Mouse (Mus musculus): ENCODE results near the gene Slc50a1.

The Slc50a1 gene

DNA sequence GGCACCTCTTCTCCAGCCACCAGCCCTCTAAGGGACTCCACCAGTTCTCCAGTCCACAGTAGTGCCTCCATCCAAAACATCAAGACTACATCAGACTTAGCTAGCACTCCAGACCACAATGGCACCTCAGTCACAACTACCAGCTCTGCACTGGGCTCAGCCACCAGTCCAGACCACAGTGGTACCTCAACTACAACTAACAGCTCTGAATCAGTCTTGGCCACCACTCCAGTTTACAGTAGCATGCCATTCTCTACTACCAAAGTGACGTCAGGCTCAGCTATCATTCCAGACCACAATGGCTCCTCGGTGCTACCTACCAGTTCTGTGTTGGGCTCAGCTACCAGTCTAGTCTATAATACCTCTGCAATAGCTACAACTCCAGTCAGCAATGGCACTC, 39.8 kb downstream of the Slc50a1 start:
- DNase-seq: no peak

GRCm38 (mm10) chr3:89229276-89229675, 41.1 kb downstream of the Slc50a1 start:
- no peak for DNase-seq

- peak; percentile 74 to 77 for DNase-seq
Observed at GRCm38 (mm10) chr3:89228836-89229235, 41.5 kb downstream of the Slc50a1 start, which contains the start of gene Muc1. Muc1 (plus strand) TSS chr3:89229057.

DNA sequence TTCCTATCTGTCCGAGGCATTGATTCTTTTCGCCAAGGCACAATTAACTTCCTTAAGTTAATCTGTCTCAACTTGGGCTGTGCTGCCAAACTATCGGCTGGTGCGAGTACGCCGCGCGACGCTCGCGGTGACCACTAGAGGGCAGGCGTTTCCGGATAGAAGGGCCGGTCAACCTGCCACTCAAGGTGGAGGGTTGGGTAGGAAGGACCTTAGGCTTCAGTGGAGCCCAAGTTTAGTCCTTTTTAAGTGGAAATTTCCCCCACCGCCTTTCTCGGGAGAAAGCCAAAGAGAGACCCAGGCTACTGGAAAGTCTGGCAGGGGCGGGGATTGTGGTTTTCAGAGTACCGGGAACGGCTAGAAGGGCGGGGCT, 42.2 kb downstream of the Slc50a1 start:
- peak; percentile 91 to 93 for DNase-seq

DNA sequence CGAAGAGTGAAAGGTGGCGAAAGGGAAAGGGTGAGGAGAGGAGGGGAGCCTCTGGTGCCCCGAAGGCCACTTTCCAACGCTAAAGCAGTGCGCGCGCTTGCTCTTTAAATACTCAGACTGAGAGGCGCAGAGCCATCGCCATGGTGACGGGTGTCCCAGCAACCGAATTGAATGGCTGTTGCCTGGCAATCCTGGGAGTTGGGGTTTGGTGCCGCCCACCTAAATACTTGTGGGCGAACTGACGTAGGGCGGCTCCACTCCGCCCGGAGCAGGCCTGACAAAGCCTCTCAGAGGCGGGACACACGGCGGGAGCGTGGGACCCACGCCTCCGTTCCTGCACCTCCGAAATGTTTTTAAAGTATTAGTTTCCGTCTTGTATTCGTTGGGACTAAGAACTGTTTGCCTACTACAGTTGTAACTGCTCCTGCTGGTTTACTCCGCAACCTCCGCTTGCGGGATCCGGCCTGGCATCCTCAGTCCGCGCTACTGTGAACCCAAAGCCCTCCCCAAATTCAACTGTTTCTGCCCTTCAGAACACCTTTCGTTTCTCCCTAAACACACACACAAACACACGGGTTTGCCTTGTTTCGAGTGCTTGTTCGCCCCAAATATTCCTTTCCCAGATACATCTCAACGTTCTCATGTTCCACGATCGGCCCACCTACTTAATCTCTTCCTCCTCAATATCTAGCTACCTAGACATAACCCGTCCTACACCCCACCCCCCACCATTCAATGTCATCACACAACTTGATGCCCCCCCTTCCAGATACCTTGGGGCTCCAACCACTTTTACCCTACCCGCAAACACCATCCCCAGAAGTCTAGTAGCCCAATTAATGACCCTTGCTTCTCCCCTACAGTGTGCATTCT, 42.8 kb downstream of the Slc50a1 start:
- DNase-seq: peak; percentile 94 to 96

DNA sequence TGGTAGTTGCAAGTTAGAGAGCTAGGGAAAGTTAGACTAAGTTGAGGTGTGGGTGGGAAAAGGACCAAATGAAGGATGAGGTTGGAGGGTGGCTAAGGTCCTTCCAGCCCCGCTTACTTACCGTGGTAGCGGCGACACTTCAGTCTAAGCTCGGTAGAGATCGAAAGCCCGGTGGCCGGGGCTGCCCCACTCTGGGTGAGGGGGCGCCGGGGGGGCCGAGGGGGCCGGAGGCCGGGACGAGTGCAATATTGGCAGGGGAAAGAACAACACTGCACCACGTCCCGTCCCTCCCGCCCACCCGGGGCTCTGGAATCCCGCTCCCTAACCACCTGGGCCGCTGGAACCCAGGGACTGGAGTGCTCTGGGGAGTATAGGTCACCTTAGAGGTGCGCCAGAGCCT, 43.5 kb downstream of the Slc50a1 start, which contains the start of gene Mtx1:
TSS of gene Mtx1 (minus strand) at position 189 of the 400 bp plus-strand sequence.
- DNase-seq: no peak

DNA sequence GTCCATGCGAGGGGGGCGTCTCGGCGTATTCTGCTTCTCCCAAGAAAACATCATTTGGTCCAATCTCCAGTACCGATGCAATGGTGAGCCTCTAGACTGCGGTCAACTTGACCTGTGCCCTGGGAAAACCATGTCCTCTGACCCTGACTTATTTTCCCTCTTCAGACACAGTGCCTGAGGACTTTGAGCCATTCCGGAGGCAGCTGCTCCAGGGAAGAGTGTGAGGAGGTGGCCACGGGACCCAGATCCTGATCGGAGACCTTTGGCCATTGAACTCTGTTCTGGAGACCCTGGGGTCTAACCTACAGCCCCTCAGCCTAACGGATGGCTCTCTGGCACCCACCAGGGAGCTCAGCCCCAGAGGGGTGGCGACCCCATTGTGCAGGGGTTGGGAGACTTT, 44.0 kb downstream of the Slc50a1 start:
- no peak for DNase-seq

DNA sequence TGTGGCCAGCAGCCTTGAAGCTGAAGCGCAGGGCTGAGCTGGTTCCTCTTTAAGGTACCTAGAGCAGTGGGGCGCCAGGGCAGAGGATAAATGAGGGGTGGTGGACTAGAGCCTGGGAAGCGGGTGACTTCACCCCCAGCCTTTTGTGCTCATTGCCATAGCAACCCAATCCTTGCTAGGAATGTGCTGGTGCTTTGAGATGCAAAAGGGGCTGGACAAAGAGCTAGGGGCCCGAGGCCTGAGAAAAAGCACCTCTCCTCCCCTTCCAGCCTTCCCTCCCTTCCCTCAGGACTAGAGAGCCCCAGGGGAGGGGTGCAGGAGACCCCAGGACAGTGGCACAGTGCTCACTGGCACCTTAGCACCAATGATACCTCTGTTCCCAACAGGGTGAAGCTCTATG, 44.5 kb downstream of the Slc50a1 start:
- DNase-seq: no peak

GRCm38 (mm10) chr3:89225321-89225815, 45.0 kb downstream of the Slc50a1 start:
- no peak for DNase-seq

- DNase-seq: no peak
Observed at GRCm38 (mm10) chr3:89224796-89225195, 45.6 kb downstream of the Slc50a1 start.

DNA sequence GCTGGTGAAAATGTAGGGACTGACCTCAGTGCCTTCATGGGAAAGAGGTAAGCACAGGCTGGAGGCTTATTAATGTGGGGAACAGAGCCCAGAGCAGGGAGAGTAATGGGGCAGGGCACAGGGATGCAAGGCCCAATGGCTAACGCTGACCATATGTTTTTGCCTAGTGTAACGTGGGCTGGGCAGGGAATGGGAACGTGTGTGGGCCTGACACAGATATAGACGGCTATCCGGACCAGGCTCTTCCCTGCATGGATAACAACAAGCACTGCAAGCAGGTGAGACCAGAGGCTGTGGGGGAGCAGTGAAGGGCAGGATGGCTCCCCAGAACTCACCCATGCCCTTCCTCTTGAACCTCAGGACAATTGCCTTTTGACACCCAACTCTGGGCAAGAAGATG, 49.2 kb downstream of the Slc50a1 start:
- DNase-seq: no peak

- DNase-seq: no peak
Observed at GRCm38 (mm10) chr3:89219546-89219945, 50.8 kb downstream of the Slc50a1 start.

- DNase-seq: peak; percentile 74 to 83
Observed at GRCm38 (mm10) chr3:89218271-89218670, 52.1 kb downstream of the Slc50a1 start.

All from lung, adult 18-20 months (tissue).